Mouse (Mus musculus) frontal cortex, postnatal 25 days (tissue): ENCODE measurements at regions not wholly inside any gene's neighbourhood (a gene's known extent, or its start where the extent isn't known, plus 50 kb on each side); places are given as distances from the start of the nearest gene placed in this dataset.
"Not testable (repeated sequence)": the region's sequence is repeated elsewhere in the genome, so short reads cannot be mapped to it uniquely, and the experiment has no call there.

Source experiments
- DNase-seq, 2 experiments: peaks; one replicate each; pipeline ENCODE4 v3.0.0; 2022; ENCODE audit warnings: low spot score in 2 of 2

- no peak for DNase-seq
These were observed 212.1 kb downstream of the Adgrg6 start for GRCm38 (mm10) chr10:14333344-14333743.

GRCm38 (mm10) chr10:14332688-14333117, 212.8 kb downstream of the Adgrg6 start:
- DNase-seq: peak in 1 of 2 experiments; percentile 16

- DNase-seq: no peak
These were observed 216.6 kb downstream of the Adgrg6 start for GRCm38 (mm10) chr10:14328846-14329245.

GRCm38 (mm10) chr10:14326229-14326628, 219.2 kb downstream of the Adgrg6 start:
- no peak for DNase-seq

GRCm38 (mm10) chr10:14321503-14321902, 224.0 kb downstream of the Adgrg6 start:
- DNase-seq: peak; percentile 86 to 95

GRCm38 (mm10) chr10:14315232-14315631, 230.2 kb downstream of the Adgrg6 start:
- no peak for DNase-seq

GRCm38 (mm10) chr10:14314607-14315006, 230.9 kb downstream of the Adgrg6 start:
- DNase-seq: peak in 1 of 2 experiments; percentile 23

- no peak for DNase-seq
These were observed 231.4 kb downstream of the Adgrg6 start for GRCm38 (mm10) chr10:14314004-14314581.

GRCm38 (mm10) chr10:14312959-14313358, 232.5 kb downstream of the Adgrg6 start:
- no peak for DNase-seq

- no peak for DNase-seq
These were observed 233.5 kb downstream of the Adgrg6 start for GRCm38 (mm10) chr10:14311962-14312361.

- no peak for DNase-seq
These were observed 238.6 kb downstream of the Adgrg6 start for GRCm38 (mm10) chr10:14306811-14307210.

- no peak for DNase-seq
These were observed 242.0 kb downstream of the Adgrg6 start for GRCm38 (mm10) chr10:14303476-14303875.

GRCm38 (mm10) chr10:14296147-14296546, 249.3 kb downstream of the Adgrg6 start:
- no peak for DNase-seq

GRCm38 (mm10) chr10:14292701-14293100, 252.8 kb downstream of the Adgrg6 start:
- DNase-seq: not testable (repeated sequence)

- no peak for DNase-seq
These were observed 257.9 kb downstream of the Adgrg6 start for GRCm38 (mm10) chr10:14287551-14287950.

GRCm38 (mm10) chr10:14276631-14277030, 268.8 kb downstream of the Adgrg6 start:
- no peak for DNase-seq

- DNase-seq: no peak
These were observed 270.0 kb downstream of the Adgrg6 start for GRCm38 (mm10) chr10:14275477-14275876.

- DNase-seq: no peak
These were observed 275.5 kb downstream of the Adgrg6 start for GRCm38 (mm10) chr10:14270008-14270407.

GRCm38 (mm10) chr10:14267641-14268040, 277.8 kb downstream of the Adgrg6 start:
- no peak for DNase-seq

- no peak for DNase-seq
These were observed 273.8 kb downstream of the Hivep2 start for GRCm38 (mm10) chr10:14239670-14240069.

- no peak for DNase-seq
These were observed 269.2 kb downstream of the Hivep2 start for GRCm38 (mm10) chr10:14234896-14235604.

GRCm38 (mm10) chr10:14234005-14234602, 268.2 kb downstream of the Hivep2 start:
- no peak for DNase-seq

GRCm38 (mm10) chr10:14233335-14233734, 267.5 kb downstream of the Hivep2 start:
- no peak for DNase-seq
